Mouse (Mus musculus) CH12.LX (cell line): ENCODE data around the gene Gm20388. TPM values are rescaled to one million over a fixed set of nuclear protein-coding genes. Genes with fewer than 3 reads are reported as not detected.

Experiments
- DNase-seq: peaks from one replicate; pipeline ENCODE4 v3.0.0-alpha.2; 2013; ENCODE audit errors: extremely low read depth
- H3K27ac ChIP-seq: 2 replicates; pipeline ENCODE4 v1.5.1; 2012; ENCODE audit warnings: low read depth, mild to moderate bottlenecking, control low read depth, moderate library complexity; ENCODE audit not compliant: insufficient read depth
- H3K27me3 ChIP-seq: replicated peaks from 2 replicates; pipeline ENCODE3; 2012; ENCODE audit warnings: inconsistent platforms
- H3K36me3 ChIP-seq, 2 experiments: replicated peaks in 1 of 2; 2 replicates each; pipeline versions ENCODE3 to v1.6.1; 2012; ENCODE audit warnings: inconsistent platforms in 1 of 2, low read length in 1 of 2, mild to moderate bottlenecking in 1 of 2, mixed read lengths in 1 of 2, moderate library complexity in 1 of 2; ENCODE audit not compliant: control insufficient read depth in 1 of 2, insufficient read depth in 1 of 2
- H3K4me1 ChIP-seq, 2 experiments: 2 replicates each; pipeline ENCODE4 v1.6.1; 2012; ENCODE audit warnings: inconsistent platforms in 1 of 2, moderate library complexity in 1 of 2; ENCODE audit not compliant: insufficient read depth in 2 of 2, control insufficient read depth in 1 of 2
- H3K4me2 ChIP-seq: 2 replicates; pipeline ENCODE4 v1.6.1; 2012; ENCODE audit warnings: low read depth, mild to moderate bottlenecking, control low read depth; ENCODE audit not compliant: poor library complexity, insufficient read depth, severe bottlenecking
- H3K4me3 ChIP-seq, 3 experiments: fragments of 150-350 bp in 1 of 3; sonication (generic) in 1 of 3; replicated peaks in 1 of 3; 2 replicates each; pipeline versions ENCODE3 to v1.5.1; 2011 to 2012; ENCODE audit warnings: low read depth in 2 of 3, low read length in 2 of 3, mild to moderate bottlenecking in 2 of 3, moderate library complexity in 2 of 3, control low read depth in 1 of 3, improper control_type of control experiment in 1 of 3, inconsistent platforms in 1 of 3, mixed read lengths in 1 of 3; ENCODE audit not compliant: poor library complexity in 1 of 3
- H3K79me2 ChIP-seq: replicated peaks from 2 replicates; pipeline ENCODE4 v1.6.1; 2012; ENCODE audit warnings: mild to moderate bottlenecking, moderate library complexity; ENCODE audit not compliant: control insufficient read depth, poor library complexity, insufficient read depth, severe bottlenecking; ENCODE audit errors: extremely low read depth
- H3K9ac ChIP-seq: 2 replicates; pipeline ENCODE4 v1.6.1; 2012; ENCODE audit warnings: low read depth, mild to moderate bottlenecking, control low read depth, moderate library complexity; ENCODE audit not compliant: insufficient read depth
- H3K9me3 ChIP-seq: replicated peaks from 2 replicates; pipeline ENCODE3; 2012; ENCODE audit warnings: low read length, inconsistent platforms, mixed read lengths
- BHLHE40 ChIP-seq: IDR thresholded peaks from 2 replicates; pipeline ENCODE4 v1.6.1; 2011; ENCODE audit warnings: mild to moderate bottlenecking, low read depth, low read length, improper control_type of control experiment
- CHD2 ChIP-seq: IDR thresholded peaks from 2 replicates; pipeline ENCODE4 v1.6.1; 2011; ENCODE audit warnings: low read length, improper control_type of control experiment
- CTCF ChIP-seq, 2 experiments: IDR thresholded peaks in 1 of 2; conservative IDR thresholded peaks in 1 of 2; 2 replicates each; pipeline ENCODE4 v1.5.1; 2011 to 2012; ENCODE audit warnings: low read depth in 2 of 2, low read length in 2 of 2, improper control_type of control experiment in 1 of 2, inconsistent platforms in 1 of 2, mild to moderate bottlenecking in 1 of 2, moderate library complexity in 1 of 2
- E2F4 ChIP-seq: IDR thresholded peaks from 2 replicates; pipeline ENCODE4 v1.6.1; 2011; ENCODE audit warnings: low read depth, low read length, improper control_type of control experiment; ENCODE audit not compliant: insufficient replicate concordance
- HCFC1 ChIP-seq: IDR thresholded peaks from 2 replicates; pipeline ENCODE4 v1.6.1; 2012; ENCODE audit warnings: low read depth, mild to moderate bottlenecking, inconsistent platforms, low read length, improper control_type of control experiment
- IRF4 ChIP-seq: IDR thresholded peaks from 2 replicates; pipeline ENCODE4 v1.6.1; 2014; ENCODE audit warnings: low read depth, mild to moderate bottlenecking, inconsistent platforms, low read length, improper control_type of control experiment
- JUND ChIP-seq: conservative IDR thresholded peaks from 2 replicates; pipeline ENCODE4 v1.6.1; 2011; ENCODE audit warnings: low read depth, low read length, improper control_type of control experiment
- KAT2A ChIP-seq: IDR thresholded peaks from 2 replicates; pipeline ENCODE4 v1.6.1; 2012; ENCODE audit warnings: low read length, improper control_type of control experiment, inconsistent platforms; ENCODE audit not compliant: insufficient replicate concordance
- MAX ChIP-seq: IDR thresholded peaks from 2 replicates; pipeline ENCODE4 v1.6.1; 2011; ENCODE audit warnings: low read length, improper control_type of control experiment
- MAZ ChIP-seq: IDR thresholded peaks from 2 replicates; pipeline ENCODE4 v1.6.1; 2012; ENCODE audit warnings: low read depth, mild to moderate bottlenecking, inconsistent platforms, low read length, improper control_type of control experiment, moderate library complexity
- MEF2A ChIP-seq: IDR thresholded peaks from 2 replicates; pipeline ENCODE4 v1.6.1; 2014; ENCODE audit warnings: low read depth, mild to moderate bottlenecking, inconsistent platforms, low read length, improper control_type of control experiment, borderline replicate concordance
- MYC ChIP-seq: IDR thresholded peaks from 2 replicates; pipeline ENCODE4 v1.6.1; 2011; ENCODE audit warnings: low read depth, mild to moderate bottlenecking, improper control_type of control experiment, low read length
- POLR2A ChIP-seq: IDR thresholded peaks from 2 replicates; pipeline ENCODE4 v1.6.1; 2011; ENCODE audit warnings: low read depth, mild to moderate bottlenecking, improper control_type of control experiment, low read length
- POLR2AphosphoS2 ChIP-seq: IDR thresholded peaks from 2 replicates; pipeline ENCODE4 v1.6.1; 2011; ENCODE audit warnings: low read depth, low read length, improper control_type of control experiment
- RAD21 ChIP-seq: IDR thresholded peaks from 2 replicates; pipeline ENCODE4 v1.6.1; 2011; ENCODE audit warnings: low read depth, mild to moderate bottlenecking, low read length, improper control_type of control experiment, moderate library complexity
- RCOR1 ChIP-seq: conservative IDR thresholded peaks from 2 replicates; pipeline ENCODE4 v1.6.1; 2012; ENCODE audit warnings: low read depth, mild to moderate bottlenecking, inconsistent platforms, low read length, improper control_type of control experiment
- SIN3A ChIP-seq: IDR thresholded peaks from 2 replicates; pipeline ENCODE4 v1.6.1; 2012; ENCODE audit warnings: low read length, improper control_type of control experiment, inconsistent platforms
- SMC3 ChIP-seq: IDR thresholded peaks from 2 replicates; pipeline ENCODE4 v1.6.1; 2011; ENCODE audit warnings: low read depth, low read length, improper control_type of control experiment
- TBP ChIP-seq: conservative IDR thresholded peaks from 2 replicates; pipeline ENCODE4 v1.6.1; 2011; ENCODE audit warnings: low read depth, low read length, improper control_type of control experiment
- UBTF ChIP-seq: IDR thresholded peaks from 2 replicates; pipeline ENCODE4 v1.6.1; 2012; ENCODE audit warnings: low read depth, mild to moderate bottlenecking, inconsistent platforms, low read length, improper control_type of control experiment, moderate library complexity
- USF1 ChIP-seq: IDR thresholded peaks from 2 replicates; pipeline ENCODE4 v1.6.1; 2014; ENCODE audit warnings: low read depth, mild to moderate bottlenecking, inconsistent platforms, low read length, improper control_type of control experiment
- USF2 ChIP-seq: conservative IDR thresholded peaks from 2 replicates; pipeline ENCODE4 v1.6.1; 2011; ENCODE audit warnings: low read depth, low read length, improper control_type of control experiment
- ZKSCAN1 ChIP-seq: IDR thresholded peaks from 2 replicates; pipeline ENCODE4 v1.6.1; 2012; ENCODE audit warnings: low read depth, inconsistent platforms, low read length, improper control_type of control experiment, borderline replicate concordance
- ZNF384 ChIP-seq: IDR thresholded peaks from 2 replicates; pipeline ENCODE4 v1.6.1; 2012; ENCODE audit warnings: low read depth, low read length, improper control_type of control experiment, inconsistent platforms
- dilution Hi-C: fragments of 300-500 bp; cut with MboI; formaldehyde crosslinking; loops from 2 replicates; pipeline ENCODE4 v1.14.3; 2020; ENCODE audit warnings: low sequenced_read_pairs; ENCODE audit not compliant: extremely low pct_unique_long_range_greater_than_20kb, extremely low pct_ligation_motif_present
- in situ Hi-C: fragments of 300-500 bp; cut with MboI; formaldehyde crosslinking; loops from 3 replicates; pipeline ENCODE4 v1.14.3; 2019; ENCODE audit warnings: low sequenced_read_pairs, low pct_ligation_motif_present, low pct_unique_long_range_greater_than_20kb, mixed read lengths
- polyA plus RNA-seq: library from polyadenylated mRNA; unstranded; fragments of >175 nt; gene quantifications from 2 replicates; pipeline ENCODE4 v1.2.1, GENCODE M21; 2012; ENCODE audit warnings: low read depth; ENCODE audit not compliant: insufficient read length
- total RNA-seq, 2 experiments: library from RNA; depleted of rRNA; stranded (reverse); fragments of 300-350 nt in 1 of 2; fragments of >200 nt in 1 of 2; gene quantifications; 2 replicates each; pipeline ENCODE4 v1.2.3; 2012 to 2014

Gm20388 gene
- total and polyA plus RNA-seq, 3 experiments, result 14.8 to 26.3 (median 22.2) TPM

GRCm38 (mm10) chr8:123014429-123014828 lies 3103.8 kb downstream of the Gm20388 start:
- Histone ChIP-seq H3K4me1 (peaks cover 7 to 67% of the 10 kb centered on the region in 2 experiments; a peak in 3 of 4 replicates), H3K4me3 (no peak overlapping the region), H3K27me3 (no peaks in the 10 kb centered on the region), H3K9ac (no peak overlapping the region)
- TF ChIP-seq SIN3A (no peak), IRF4 (no peak), E2F4 (no peak), RAD21 (no peak), POLR2AphosphoS2 (no peak), POLR2A (no peak), KAT2A (no peak), UBTF (no peak), ZKSCAN1 (no peak), MAX (no peak), MEF2A (no peak), SMC3 (no peak), MYC (no peak), CTCF (conservative IDR thresholded peaks at IDR 0.05 in 1 of 2, IDR thresholded peaks at IDR 0.05 in 1 of 2; ENCODE audit: low read depth in 2 of 2, low read length in 2 of 2) (no peak), USF2 (no peak), RCOR1 (no peak), MAZ (no peak), ZNF384 (no peak), USF1 (no peak)
- TF ChIP-seq, all 38 proteins: peak for 0
- Histone ChIP-seq H3K79me2 (peaks cover 95% of the 10 kb centered on the region), H3K9me3 (no peaks in the 10 kb centered on the region), H3K4me2 (no peak overlapping the region), H3K36me3 (peaks cover 19 to 76% of the 10 kb centered on the region in 2 experiments), H3K27ac (no peak overlapping the region)
- DNase-seq, result no peak
- dilution Hi-C loops (no loop called here), in situ Hi-C loops (no loop called here)

GRCm38 (mm10) chr8:123015074-123015473 lies 3104.4 kb downstream of the Gm20388 start:
- no peak overlapping the region for H3K27ac ChIP-seq
- H3K9ac ChIP-seq, result no peak overlapping the region
- in situ Hi-C loops (no loop called here), dilution Hi-C loops (no loop called here)
- DNase-seq, result no peak
- no peaks in the 10 kb centered on the region for H3K27me3 ChIP-seq
- peak overlapping the region; percentile 54; the same call in 1 of the 2 replicates for H3K4me2 ChIP-seq
- peaks cover 19 to 71% of the 10 kb centered on the region in 2 experiments for H3K36me3 ChIP-seq
- no peaks in the 10 kb centered on the region for H3K9me3 ChIP-seq
- peaks cover 95% of the 10 kb centered on the region for H3K79me2 ChIP-seq
- no peak for TF ChIP-seq POLR2AphosphoS2
- TF ChIP-seq CHD2, result no peak
- no peak for TF ChIP-seq E2F4
- no peak for TF ChIP-seq TBP
- no peak for TF ChIP-seq HCFC1
- no peak for TF ChIP-seq JUND
- TF ChIP-seq UBTF, result no peak
- TF ChIP-seq MYC, result no peak
- TF ChIP-seq BHLHE40, result no peak
- H3K4me3 ChIP-seq, result no peak overlapping the region
- peaks cover 7 to 69% of the 10 kb centered on the region in 2 experiments; a peak in 3 of 4 replicates for H3K4me1 ChIP-seq
